Mouse (Mus musculus): Measurements from ENCODE around the gene Tmem52b. TPM values are rescaled to one million over a fixed set of nuclear protein-coding genes. Genes with fewer than 3 reads are reported as not detected.

The Tmem52b gene
- polyA plus RNA-seq, 1 experiment from 2014 or later: not detected

DNA sequence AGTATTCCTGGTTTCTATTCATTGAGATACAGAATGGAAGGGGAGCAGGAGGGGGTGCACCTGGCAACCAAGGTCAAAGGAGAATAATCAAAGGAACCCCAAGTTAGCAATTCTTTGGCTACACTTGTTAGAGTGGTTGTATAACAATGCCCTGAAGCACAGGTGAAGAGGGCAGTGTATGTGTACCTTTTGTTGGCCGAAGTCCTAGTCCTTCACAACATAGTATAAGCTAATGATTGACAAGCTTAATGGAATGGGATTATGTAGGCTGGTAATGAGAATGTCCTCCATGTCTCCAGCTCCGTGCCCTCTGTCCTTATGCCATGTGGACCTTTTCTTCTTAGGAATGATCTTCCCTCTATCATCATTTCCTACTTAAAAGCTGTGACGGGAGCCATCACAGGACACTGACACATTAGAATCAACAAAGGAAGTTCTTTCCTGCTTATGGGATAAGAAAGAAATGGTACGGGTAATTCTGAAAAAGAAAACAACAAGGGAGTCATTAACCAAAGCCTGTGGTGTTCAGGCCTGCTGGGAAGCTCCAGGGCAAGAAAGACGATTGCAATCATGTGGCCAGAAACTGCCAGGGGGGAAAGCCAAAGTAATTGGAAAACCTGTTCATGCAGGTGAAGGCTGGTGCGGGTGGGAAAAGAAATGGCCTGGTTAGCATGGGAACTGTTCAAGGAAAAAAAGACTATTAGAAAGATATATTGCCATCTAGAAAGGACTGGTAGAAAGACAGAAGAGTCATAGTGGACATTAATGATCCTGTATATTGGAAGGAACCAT is 2.0 kb upstream of the Tmem52b start:
- Histone ChIP-seq H3K9me3 (replicated peaks) (no peaks in the 10 kb centered on the region), H3K9ac (no peak overlapping the region), H3K4me1 (replicated peaks) (peaks cover 6% of the 10 kb centered on the region; the same call in 1 of the 2 replicates), H3K4me3 (no peak overlapping the region), H3K27me3 (no peaks in the 10 kb centered on the region), H3K27ac (no peak overlapping the region), H3K36me3 (no peaks in the 10 kb centered on the region), H3K4me2 (no peak overlapping the region)
- 71% methylated on average over 6 of the region's 6 CpGs for WGBS
- ATAC-seq (replicated peaks; ENCODE audit: insufficient number of reproducible peaks, insufficient read depth, low FRiP score, low read depth): no peak

DNA sequence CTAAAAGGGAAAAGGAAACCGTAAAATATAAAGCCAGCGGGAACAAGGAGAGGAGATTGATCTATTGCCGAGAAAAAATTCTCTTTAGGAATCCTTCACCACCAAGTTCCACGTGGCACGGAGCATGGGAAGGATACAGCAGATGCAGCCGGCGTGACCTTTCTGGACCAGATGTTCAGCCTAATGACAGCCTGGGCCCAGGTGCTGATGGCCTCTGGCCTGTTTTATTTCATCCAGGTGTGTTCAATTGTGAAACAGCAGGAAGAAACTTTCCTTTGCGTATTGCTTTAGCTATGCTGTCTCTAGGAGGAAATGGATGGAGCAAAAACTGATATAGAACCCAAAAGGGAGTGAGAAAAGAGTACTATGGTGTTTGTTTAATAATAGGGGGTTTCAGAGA is 513 bp downstream of the Tmem52b start:
- no peak overlapping the region for H3K27ac ChIP-seq
- peaks cover 6% of the 10 kb centered on the region; the same call in 1 of the 2 replicates for H3K4me1 ChIP-seq (replicated peaks)
- no peaks in the 10 kb centered on the region for H3K9me3 ChIP-seq (replicated peaks)
- no peak overlapping the region for H3K9ac ChIP-seq
- WGBS: 55% methylated on average over 8 of the region's 8 CpGs
- no peak overlapping the region for H3K4me3 ChIP-seq
- no peak overlapping the region for H3K4me2 ChIP-seq
- no peaks in the 10 kb centered on the region for H3K36me3 ChIP-seq
- no peaks in the 10 kb centered on the region for H3K27me3 ChIP-seq
- ATAC-seq (replicated peaks; ENCODE audit: insufficient number of reproducible peaks, insufficient read depth, low FRiP score, low read depth): no peak

DNA sequence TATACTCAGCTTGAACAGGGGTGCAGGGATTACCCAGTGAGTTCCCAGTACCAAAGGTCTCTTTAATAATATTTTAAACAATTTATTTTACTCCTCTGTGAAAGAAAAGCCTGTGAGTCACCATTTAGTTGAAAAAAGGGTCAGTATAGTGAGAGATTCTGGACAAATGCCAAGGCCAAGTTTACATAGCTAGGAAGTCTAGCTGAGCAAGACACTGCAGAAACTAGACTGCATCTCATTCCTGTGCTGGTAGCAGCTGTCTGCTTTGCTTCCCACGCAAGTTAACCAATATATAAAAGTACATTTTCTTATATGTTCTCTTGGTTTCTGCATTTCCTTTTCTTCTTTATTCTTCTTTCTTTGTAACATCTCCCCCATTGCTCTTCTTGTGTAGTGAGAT is 1.1 kb downstream of the Tmem52b start:
- WGBS: 59% methylated on average over 1 of the region's 1 CpGs
- Histone ChIP-seq H3K4me2 (no peak overlapping the region), H3K27me3 (no peaks in the 10 kb centered on the region), H3K4me1 (replicated peaks) (peaks cover 6% of the 10 kb centered on the region; the same call in 1 of the 2 replicates), H3K9ac (no peak overlapping the region), H3K27ac (no peak overlapping the region), H3K36me3 (no peaks in the 10 kb centered on the region), H3K4me3 (no peak overlapping the region), H3K9me3 (replicated peaks) (no peaks in the 10 kb centered on the region)
- no peak for ATAC-seq (replicated peaks; ENCODE audit: insufficient number of reproducible peaks, insufficient read depth, low FRiP score, low read depth)

DNA sequence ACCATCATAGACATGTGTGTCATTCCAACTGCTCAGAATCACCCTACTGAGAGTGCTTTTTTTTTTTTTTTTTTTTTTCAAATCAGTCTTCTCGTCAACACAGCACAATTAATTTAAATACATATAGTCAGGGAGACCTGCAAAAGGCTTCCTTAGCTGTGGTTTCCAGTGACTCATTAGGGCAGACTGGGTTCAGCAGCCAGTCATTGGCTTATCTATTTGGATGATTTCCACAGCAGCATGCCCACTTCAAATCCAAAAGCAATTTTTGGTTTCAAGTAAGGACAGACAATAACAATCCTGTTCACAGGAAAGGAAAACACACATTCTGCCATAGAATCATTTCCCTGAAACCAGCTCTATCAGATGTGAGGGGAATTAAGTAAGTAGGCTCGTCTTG is 2.0 kb downstream of the Tmem52b start:
- H3K4me2 ChIP-seq: no peak overlapping the region
- H3K27ac ChIP-seq: no peak overlapping the region
- no peak overlapping the region for H3K4me3 ChIP-seq
- no peaks in the 10 kb centered on the region for H3K9me3 ChIP-seq (replicated peaks)
- no peak overlapping the region for H3K9ac ChIP-seq
- H3K4me1 ChIP-seq (replicated peaks): peaks cover 6% of the 10 kb centered on the region; the same call in 1 of the 2 replicates
- H3K36me3 ChIP-seq: no peaks in the 10 kb centered on the region
- ATAC-seq (replicated peaks; ENCODE audit: insufficient number of reproducible peaks, insufficient read depth, low FRiP score, low read depth): no peak
- no peaks in the 10 kb centered on the region for H3K27me3 ChIP-seq
- 34% methylated on average over 2 of the region's 2 CpGs for WGBS

DNA sequence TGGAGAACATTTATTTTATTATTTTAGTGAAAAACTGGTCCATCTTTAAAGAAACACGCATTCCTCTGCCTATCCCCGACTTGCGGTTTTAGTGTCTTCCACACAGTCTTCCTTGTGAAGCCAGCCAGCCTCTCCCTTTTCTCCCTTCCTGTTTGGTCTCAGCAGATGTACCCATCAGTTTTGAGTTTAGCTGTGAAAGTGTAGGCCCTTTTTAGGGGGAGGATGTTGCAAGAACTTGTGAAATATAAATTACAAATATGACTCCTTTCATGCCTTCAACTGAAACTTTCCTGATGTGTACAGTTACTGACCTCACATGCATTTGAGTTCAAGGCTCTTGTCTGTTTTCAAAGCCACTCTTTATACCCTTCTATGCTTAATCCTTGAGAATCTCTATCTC is 2.7 kb downstream of the Tmem52b start:
- H3K27ac ChIP-seq: no peak overlapping the region
- H3K4me1 ChIP-seq (replicated peaks): peaks cover 6% of the 10 kb centered on the region; the same call in 1 of the 2 replicates
- H3K9ac ChIP-seq: no peak overlapping the region
- H3K4me3 ChIP-seq: no peak overlapping the region
- no peak overlapping the region for H3K4me2 ChIP-seq
- H3K9me3 ChIP-seq (replicated peaks): no peaks in the 10 kb centered on the region
- H3K36me3 ChIP-seq: no peaks in the 10 kb centered on the region
- no peaks in the 10 kb centered on the region for H3K27me3 ChIP-seq
- 78% methylated on average over 3 of the region's 3 CpGs for WGBS
- ATAC-seq (replicated peaks; ENCODE audit: insufficient number of reproducible peaks, insufficient read depth, low FRiP score, low read depth): no peak

DNA sequence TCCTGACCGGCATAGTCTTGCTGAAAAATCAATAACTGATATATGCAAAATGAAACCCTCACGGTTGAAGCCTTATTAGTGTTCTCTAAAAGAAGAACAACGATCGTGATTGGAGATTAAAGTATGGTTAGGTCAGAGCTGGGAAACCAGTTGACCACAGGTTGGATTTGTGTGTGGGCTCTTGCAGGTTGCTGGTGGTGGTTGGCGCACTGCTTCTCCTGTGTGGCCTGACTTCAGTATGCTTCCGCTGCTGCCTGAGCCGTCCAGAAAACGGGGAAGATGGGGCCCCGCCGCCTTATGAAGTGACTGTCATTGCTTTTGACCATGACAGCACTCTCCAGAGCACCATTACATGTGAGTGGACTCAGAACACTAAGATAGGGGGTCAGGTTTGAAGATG is 4.0 kb downstream of the Tmem52b start:
- Histone ChIP-seq H3K4me1 (replicated peaks) (peaks cover 6% of the 10 kb centered on the region; the same call in 1 of the 2 replicates), H3K9ac (no peak overlapping the region), H3K27me3 (no peaks in the 10 kb centered on the region), H3K9me3 (replicated peaks) (no peaks in the 10 kb centered on the region), H3K4me2 (no peak overlapping the region), H3K4me3 (no peak overlapping the region), H3K27ac (no peak overlapping the region), H3K36me3 (no peaks in the 10 kb centered on the region)
- 80% methylated on average over 10 of the region's 10 CpGs for WGBS
- no peak for ATAC-seq (replicated peaks; ENCODE audit: insufficient number of reproducible peaks, insufficient read depth, low FRiP score, low read depth)

DNA sequence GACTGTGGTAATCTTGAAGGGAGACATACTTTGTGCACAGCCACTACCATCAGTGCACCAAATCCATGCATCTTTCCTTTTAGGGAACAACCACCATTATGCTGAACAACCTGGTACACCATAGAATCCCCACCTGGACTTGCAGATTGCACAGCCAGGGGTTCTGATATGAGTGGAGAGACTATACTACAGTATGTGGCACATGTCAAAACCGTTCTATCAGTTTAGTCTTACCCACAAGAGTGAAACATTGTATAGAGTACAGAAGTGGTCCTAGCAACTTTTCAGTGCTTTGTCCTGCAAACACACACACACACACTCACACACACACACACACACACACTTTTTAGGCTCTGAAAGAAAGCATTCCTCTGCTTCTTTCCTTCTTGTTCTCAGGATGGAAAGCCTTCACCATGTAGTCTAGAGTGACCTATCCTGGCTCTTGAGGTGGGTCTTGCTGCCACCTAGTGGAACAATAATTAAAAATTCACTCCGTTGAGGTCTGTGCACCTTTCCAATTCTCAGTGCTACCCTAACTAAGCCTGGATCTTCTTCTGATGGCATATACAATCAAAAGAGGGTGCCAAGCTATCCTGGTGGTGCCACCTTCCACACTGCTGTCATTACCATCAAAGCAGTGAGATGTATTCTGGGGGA is 5.5 kb downstream of the Tmem52b start:
- WGBS: 49% methylated on average over 2 of the region's 2 CpGs
- H3K4me3 ChIP-seq: no peak overlapping the region
- no peak overlapping the region for H3K9ac ChIP-seq
- H3K4me1 ChIP-seq (replicated peaks): peaks cover 6% of the 10 kb centered on the region; the same call in 1 of the 2 replicates
- H3K27ac ChIP-seq: no peak overlapping the region
- no peaks in the 10 kb centered on the region for H3K9me3 ChIP-seq (replicated peaks)
- H3K27me3 ChIP-seq: no peaks in the 10 kb centered on the region
- ATAC-seq (replicated peaks; ENCODE audit: insufficient number of reproducible peaks, insufficient read depth, low FRiP score, low read depth): peak; percentile 70; the same call in 1 of the 2 replicates
- H3K4me2 ChIP-seq: no peak overlapping the region
- no peaks in the 10 kb centered on the region for H3K36me3 ChIP-seq

DNA sequence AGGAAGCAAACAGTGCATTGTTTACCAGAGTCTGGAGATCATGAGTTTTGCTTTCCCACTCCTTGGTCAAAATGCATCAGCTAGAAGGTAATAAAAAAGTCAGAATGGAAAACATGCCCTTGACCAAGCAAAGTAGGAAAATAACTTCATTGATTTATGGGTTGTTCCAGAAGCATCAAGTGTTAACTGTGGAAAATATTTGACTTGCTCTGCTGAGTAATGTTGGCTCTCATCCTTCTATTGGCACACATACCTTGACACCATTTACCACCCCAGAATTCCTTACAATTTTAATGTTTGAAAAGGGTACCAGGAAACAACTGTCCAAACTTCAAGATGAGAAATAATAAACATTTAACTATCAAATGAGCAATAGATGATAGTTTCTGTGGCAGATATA is 13.7 kb downstream of the Tmem52b start:
- Histone ChIP-seq H3K4me2 (no peak overlapping the region), H3K27ac (no peak overlapping the region), H3K9me3 (replicated peaks) (no peaks in the 10 kb centered on the region), H3K36me3 (no peaks in the 10 kb centered on the region), H3K4me1 (replicated peaks) (no peaks in the 10 kb centered on the region), H3K4me3 (no peak overlapping the region), H3K27me3 (no peaks in the 10 kb centered on the region), H3K9ac (no peak overlapping the region)
- ATAC-seq (replicated peaks; ENCODE audit: insufficient number of reproducible peaks, insufficient read depth, low FRiP score, low read depth): no peak

DNA sequence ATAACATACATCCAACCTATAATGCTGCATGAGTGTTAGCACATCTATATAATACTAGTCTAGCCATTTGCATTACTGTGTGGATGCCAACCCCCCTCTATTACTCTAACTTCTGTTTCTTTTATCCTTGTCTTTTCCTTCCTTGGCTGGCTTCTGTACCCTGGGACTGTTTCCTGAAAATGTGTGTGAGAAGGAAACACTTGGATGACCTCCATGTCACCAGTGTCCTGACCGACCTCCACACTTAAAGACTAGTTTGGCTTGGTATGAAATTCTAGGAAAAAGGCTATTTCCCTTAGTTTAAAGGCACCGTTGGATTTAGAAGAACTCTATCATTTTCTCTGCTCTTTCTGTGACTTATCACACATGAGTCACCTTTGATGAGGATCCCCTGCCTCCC is 15.1 kb downstream of the Tmem52b start:
- Histone ChIP-seq H3K36me3 (no peaks in the 10 kb centered on the region), H3K4me2 (no peak overlapping the region), H3K9me3 (replicated peaks) (no peaks in the 10 kb centered on the region), H3K4me1 (replicated peaks) (peaks cover 3% of the 10 kb centered on the region), H3K27me3 (no peaks in the 10 kb centered on the region), H3K9ac (no peak overlapping the region), H3K27ac (no peak overlapping the region), H3K4me3 (no peak overlapping the region)
- 55% methylated on average over 2 of the region's 2 CpGs for WGBS
- ATAC-seq (replicated peaks; ENCODE audit: insufficient number of reproducible peaks, insufficient read depth, low FRiP score, low read depth): no peak

DNA sequence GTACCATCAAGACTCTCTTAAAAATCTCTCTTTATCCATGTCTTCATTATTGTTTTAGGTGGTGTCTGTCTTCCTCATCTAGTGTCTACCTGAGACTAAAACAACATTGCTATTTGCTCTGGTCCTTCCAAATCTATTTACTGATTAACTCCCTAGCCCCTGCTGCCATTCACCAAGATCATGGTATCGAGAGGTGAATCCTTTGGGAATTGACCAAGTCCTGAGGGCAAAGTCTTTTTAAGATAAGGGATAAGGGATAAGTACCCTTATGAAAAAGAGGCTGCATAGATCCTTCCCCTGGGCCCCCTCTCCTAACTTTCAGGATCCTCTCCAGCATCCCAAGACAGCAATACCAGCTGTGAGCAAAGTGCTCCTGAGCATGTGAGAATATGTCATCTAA is 17.2 kb downstream of the Tmem52b start:
- Histone ChIP-seq H3K4me1 (replicated peaks) (peaks cover 13% of the 10 kb centered on the region), H3K36me3 (no peaks in the 10 kb centered on the region), H3K9ac (no peak overlapping the region), H3K27ac (no peak overlapping the region), H3K4me3 (no peak overlapping the region), H3K9me3 (replicated peaks) (no peaks in the 10 kb centered on the region), H3K27me3 (no peaks in the 10 kb centered on the region), H3K4me2 (no peak overlapping the region)
- 68% methylated on average over 1 of the region's 1 CpGs for WGBS
- no peak for ATAC-seq (replicated peaks; ENCODE audit: insufficient number of reproducible peaks, insufficient read depth, low FRiP score, low read depth)

DNA sequence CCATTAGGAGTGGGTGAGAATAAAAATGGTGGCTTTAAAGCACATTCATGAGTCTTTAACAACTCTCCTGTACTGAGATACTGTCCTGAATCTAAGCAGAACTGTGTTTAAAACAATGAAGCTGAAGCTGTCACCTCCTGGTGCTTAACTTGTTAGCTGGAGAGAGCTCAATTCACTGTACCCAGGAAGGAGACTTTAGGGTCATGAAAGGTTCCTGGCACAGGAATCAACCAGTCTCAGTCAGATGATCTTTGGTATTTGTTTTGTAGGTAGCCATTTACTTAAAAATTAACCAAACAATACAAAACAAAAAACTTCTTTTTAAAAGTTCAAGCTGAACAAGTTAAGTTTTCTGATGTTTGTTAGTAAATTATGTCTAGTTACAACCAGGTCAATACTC is 17.9 kb downstream of the Tmem52b start:
- H3K27me3 ChIP-seq: no peaks in the 10 kb centered on the region
- no peak overlapping the region for H3K4me3 ChIP-seq
- no peaks in the 10 kb centered on the region for H3K9me3 ChIP-seq (replicated peaks)
- ATAC-seq (replicated peaks; ENCODE audit: insufficient number of reproducible peaks, insufficient read depth, low FRiP score, low read depth): no peak
- H3K4me2 ChIP-seq: no peak overlapping the region
- no peak overlapping the region for H3K9ac ChIP-seq
- H3K4me1 ChIP-seq (replicated peaks): peaks cover 19% of the 10 kb centered on the region
- H3K36me3 ChIP-seq: no peaks in the 10 kb centered on the region
- H3K27ac ChIP-seq: no peak overlapping the region

DNA sequence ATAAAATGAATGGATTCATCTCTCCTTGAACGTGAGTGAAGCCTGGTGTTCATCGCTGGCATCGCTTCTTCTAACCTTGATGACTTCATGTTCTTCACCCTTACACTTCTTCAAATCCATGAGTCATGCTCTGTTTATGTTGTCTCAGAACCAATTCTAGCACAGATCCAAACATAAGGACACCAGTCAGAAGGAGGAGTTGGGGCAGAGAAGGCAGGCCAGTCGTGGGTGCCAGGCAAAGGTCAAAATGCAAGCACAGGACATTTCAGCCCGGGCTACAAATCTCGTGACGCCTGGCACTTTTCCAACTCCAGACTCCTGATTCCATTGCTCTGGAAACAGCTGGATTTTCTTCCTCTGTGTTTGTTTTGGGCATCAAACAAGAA is 20.2 kb downstream of the Tmem52b start:
- Histone ChIP-seq H3K27ac (peak overlapping the region; percentile 66), H3K4me2 (peak overlapping the region; percentile 87), H3K9ac (peak overlapping the region; percentile 70; the same call in 1 of the 2 replicates), H3K36me3 (peaks cover 2% of the 10 kb centered on the region; the same call in 1 of the 2 replicates), H3K4me3 (peak overlapping the region; percentile 71), H3K9me3 (replicated peaks) (no peaks in the 10 kb centered on the region), H3K4me1 (replicated peaks) (peaks cover 27% of the 10 kb centered on the region), H3K27me3 (no peaks in the 10 kb centered on the region)
- 28% methylated on average over 7 of the region's 7 CpGs for WGBS
- 0 out of 2 replicates have a peak, but pooled peaks have one; percentile 5 for ATAC-seq (replicated peaks; ENCODE audit: insufficient number of reproducible peaks, insufficient read depth, low FRiP score, low read depth)
